Mouse (Mus musculus): ENCODE results near the gene Wdr59. TPM values are rescaled to one million over a fixed set of nuclear protein-coding genes. Genes with fewer than 3 reads are reported as not detected.
"Not testable (repeated sequence)": the region's sequence is repeated elsewhere in the genome, so short reads cannot be mapped to it uniquely, and the experiment has no call there.

Gene Wdr59
- polyA plus RNA-seq, 1 experiment from 2014 or later = 7.8 TPM

- Histone ChIP-seq H3K27me3 (no peaks in the 10 kb centered on the region), H3K4me3 (no peak overlapping the region), H3K9ac (no peak overlapping the region), H3K4me2 (replicated peaks) (no peak overlapping the region), H3K9me3 (no peaks in the 10 kb centered on the region), H3K27ac (no peak overlapping the region), H3K4me1 (peaks cover 7% of the 10 kb centered on the region; the same call in 1 of the 2 replicates), H3K36me3 (no peaks in the 10 kb centered on the region)
- ATAC-seq (ENCODE audit: insufficient number of reproducible peaks, insufficient read depth, low FRiP score, low TSS enrichment) = no peak
- 77% methylated on average over 8 of the region's 8 CpGs for WGBS
These were observed 8.4 kb downstream of the Wdr59 start for GRCm38 (mm10) chr8:111513446-111513845.

DNA sequence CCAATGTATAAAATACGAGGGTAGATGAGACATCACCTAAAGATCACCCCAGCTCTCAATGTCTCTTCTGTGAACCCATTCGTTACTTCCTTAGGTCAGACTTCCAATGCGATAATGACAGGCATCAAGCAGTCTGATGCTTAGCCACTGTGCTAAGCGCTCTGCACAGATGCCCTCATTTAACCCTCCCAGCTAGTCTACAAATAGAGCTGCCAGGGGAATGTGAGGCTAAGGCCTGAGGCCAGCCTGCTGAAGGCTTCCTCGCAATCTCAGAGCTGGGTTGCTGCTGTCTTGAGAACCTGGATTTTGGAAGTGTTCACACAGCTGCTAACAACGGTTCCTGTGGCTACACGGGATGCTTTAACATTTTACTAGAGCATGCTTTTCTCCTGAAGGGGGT lies 9.0 kb downstream of the Wdr59 start:
- no peak for ATAC-seq (ENCODE audit: insufficient number of reproducible peaks, insufficient read depth, low FRiP score, low TSS enrichment)

DNA sequence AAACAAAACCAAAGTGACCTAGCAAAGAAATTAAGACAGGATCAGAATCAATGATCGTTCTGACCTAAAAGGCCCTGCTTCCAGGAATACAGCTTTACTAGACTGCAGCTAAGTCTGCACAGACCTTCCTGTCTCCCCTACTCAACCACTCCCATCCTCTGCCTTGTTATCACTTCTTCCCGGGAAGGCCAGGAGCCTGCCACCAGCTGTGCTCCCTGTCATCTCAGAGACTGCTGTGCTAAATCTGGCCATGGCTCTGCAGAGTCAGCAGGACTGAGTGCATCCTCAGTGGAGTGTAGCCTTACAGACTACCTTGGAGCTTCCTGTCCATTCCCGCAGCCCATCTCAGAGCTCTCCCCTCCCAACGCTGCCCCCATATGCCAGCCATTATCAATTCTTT lies 11.5 kb downstream of the Wdr59 start:
- H3K9ac ChIP-seq = no peak overlapping the region

More for the DNA sequence above, 9.0 kb downstream of the Wdr59 start:
- 79% methylated on average over 7 of the region's 7 CpGs for WGBS
- Histone ChIP-seq H3K4me2 (replicated peaks) (no peak overlapping the region), H3K9me3 (no peaks in the 10 kb centered on the region), H3K27ac (no peak overlapping the region), H3K4me3 (no peak overlapping the region), H3K9ac (no peak overlapping the region), H3K36me3 (no peaks in the 10 kb centered on the region), H3K4me1 (peaks cover 7% of the 10 kb centered on the region; the same call in 1 of the 2 replicates), H3K27me3 (no peaks in the 10 kb centered on the region)

DNA sequence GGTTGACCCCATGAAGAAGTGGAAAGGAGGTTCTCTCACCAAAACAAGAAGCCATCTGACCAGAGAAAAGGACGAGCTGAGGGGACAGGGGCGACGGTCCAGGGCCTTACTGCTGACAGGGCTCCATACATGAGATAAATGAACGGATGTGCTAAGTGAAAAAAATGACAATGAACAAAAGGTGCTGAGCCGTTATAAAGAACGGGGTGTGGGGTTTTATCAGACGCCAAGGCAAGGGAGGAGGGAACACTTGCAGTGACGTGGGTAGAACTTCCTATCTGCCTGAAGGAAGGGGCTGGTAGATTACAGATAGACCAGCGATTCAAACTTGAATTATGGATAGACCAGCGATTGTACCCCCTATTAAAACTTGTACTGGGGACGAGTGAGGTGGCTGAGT lies 12.6 kb downstream of the Wdr59 start:
- H3K9ac ChIP-seq = no peak overlapping the region
- H3K27ac ChIP-seq = no peak overlapping the region
- WGBS = 92% methylated on average over 11 of the region's 11 CpGs

More for the DNA sequence above, 11.5 kb downstream of the Wdr59 start:
- Histone ChIP-seq H3K9me3 (no peaks in the 10 kb centered on the region), H3K27me3 (no peaks in the 10 kb centered on the region), H3K4me2 (replicated peaks) (no peak overlapping the region), H3K27ac (no peak overlapping the region), H3K4me1 (peaks cover 7% of the 10 kb centered on the region; the same call in 1 of the 2 replicates), H3K36me3 (no peaks in the 10 kb centered on the region), H3K4me3 (no peak overlapping the region)
- ATAC-seq (ENCODE audit: insufficient number of reproducible peaks, insufficient read depth, low FRiP score, low TSS enrichment) = no peak
- WGBS = 71% methylated on average over 4 of the region's 4 CpGs

GRCm38 (mm10) chr8:111508566-111508965 lies 13.3 kb downstream of the Wdr59 start:
- no peak for ATAC-seq (ENCODE audit: insufficient number of reproducible peaks, insufficient read depth, low FRiP score, low TSS enrichment)
- no peak overlapping the region for H3K9ac ChIP-seq

More for the DNA sequence above, 12.6 kb downstream of the Wdr59 start:
- Histone ChIP-seq H3K36me3 (no peaks in the 10 kb centered on the region), H3K9me3 (no peaks in the 10 kb centered on the region), H3K4me2 (replicated peaks) (no peak overlapping the region), H3K4me3 (no peak overlapping the region), H3K4me1 (peaks cover 7% of the 10 kb centered on the region; the same call in 1 of the 2 replicates), H3K27me3 (no peaks in the 10 kb centered on the region)
- no peak for ATAC-seq (ENCODE audit: insufficient number of reproducible peaks, insufficient read depth, low FRiP score, low TSS enrichment)

GRCm38 (mm10) chr8:111501724-111502464 lies 20.0 kb downstream of the Wdr59 start:
- Histone ChIP-seq H3K4me3 (no peak overlapping the region), H3K36me3 (peaks cover 33% of the 10 kb centered on the region), H3K4me1 (no peaks in the 10 kb centered on the region), H3K9me3 (no peaks in the 10 kb centered on the region), H3K27me3 (no peaks in the 10 kb centered on the region), H3K9ac (no peak overlapping the region), H3K27ac (no peak overlapping the region), H3K4me2 (replicated peaks) (no peak overlapping the region)
- no peak for ATAC-seq (ENCODE audit: insufficient number of reproducible peaks, insufficient read depth, low FRiP score, low TSS enrichment)
- WGBS = 63% methylated on average over 11 of the region's 11 CpGs

More at GRCm38 (mm10) chr8:111508566-111508965, 13.3 kb downstream of the Wdr59 start:
- Histone ChIP-seq H3K27ac (no peak overlapping the region), H3K9me3 (no peaks in the 10 kb centered on the region), H3K27me3 (no peaks in the 10 kb centered on the region), H3K4me2 (replicated peaks) (no peak overlapping the region), H3K36me3 (peaks cover 4% of the 10 kb centered on the region; the same call in 1 of the 2 replicates), H3K4me3 (no peak overlapping the region), H3K4me1 (peaks cover 7% of the 10 kb centered on the region; the same call in 1 of the 2 replicates)
- 46% methylated on average over 2 of the region's 2 CpGs for WGBS

DNA sequence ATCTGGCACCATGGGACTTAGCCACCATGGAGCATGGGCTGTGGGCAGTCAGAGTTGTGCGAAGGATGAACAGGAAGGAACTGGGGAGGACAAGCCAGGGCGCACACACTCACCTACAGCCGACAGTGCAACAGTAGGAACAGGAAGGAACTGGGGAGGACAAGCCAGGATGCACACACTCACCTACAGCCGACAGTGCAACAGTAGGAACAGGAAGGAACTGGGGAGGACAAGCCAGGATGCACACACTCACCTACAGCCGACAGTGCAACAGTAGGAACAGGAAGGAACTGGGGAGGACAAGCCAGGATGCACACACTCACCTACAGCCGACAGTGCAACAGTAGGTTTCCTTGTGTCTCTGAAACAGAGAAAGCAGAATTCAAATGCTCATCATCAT lies 23.6 kb downstream of the Wdr59 start:
- not testable (repeated sequence) for H3K27ac ChIP-seq; H3K4me2 ChIP-seq (replicated peaks); H3K9me3 ChIP-seq; ATAC-seq (ENCODE audit: insufficient number of reproducible peaks, insufficient read depth, low FRiP score, low TSS enrichment); H3K27me3 ChIP-seq; H3K4me3 ChIP-seq; H3K9ac ChIP-seq; H3K4me1 ChIP-seq
- 89% methylated on average over 6 of the region's 6 CpGs for WGBS
- peaks cover 49% of the 10 kb centered on the region for H3K36me3 ChIP-seq

- Histone ChIP-seq H3K4me2 (replicated peaks) (no peak overlapping the region), H3K27ac (no peak overlapping the region), H3K4me1 (no peaks in the 10 kb centered on the region), H3K27me3 (no peaks in the 10 kb centered on the region), H3K9me3 (no peaks in the 10 kb centered on the region), H3K36me3 (peaks cover 43% of the 10 kb centered on the region), H3K4me3 (no peak overlapping the region), H3K9ac (no peak overlapping the region)
- WGBS = 87% methylated on average over 7 of the region's 7 CpGs
- no peak for ATAC-seq (ENCODE audit: insufficient number of reproducible peaks, insufficient read depth, low FRiP score, low TSS enrichment)
These were observed 25.6 kb downstream of the Wdr59 start for GRCm38 (mm10) chr8:111496326-111496725.

GRCm38 (mm10) chr8:111493176-111493575 lies 28.7 kb downstream of the Wdr59 start:
- H3K27ac ChIP-seq = no peak overlapping the region
- H3K4me3 ChIP-seq = no peak overlapping the region
- H3K36me3 ChIP-seq = peaks cover 30% of the 10 kb centered on the region
- WGBS = 87% methylated on average over 3 of the region's 3 CpGs
- no peaks in the 10 kb centered on the region for H3K27me3 ChIP-seq
- H3K9me3 ChIP-seq = no peaks in the 10 kb centered on the region
- no peak overlapping the region for H3K9ac ChIP-seq
- no peak for ATAC-seq (ENCODE audit: insufficient number of reproducible peaks, insufficient read depth, low FRiP score, low TSS enrichment)
- H3K4me1 ChIP-seq = peaks cover 3% of the 10 kb centered on the region; the same call in 1 of the 2 replicates
- H3K4me2 ChIP-seq (replicated peaks) = no peak overlapping the region

GRCm38 (mm10) chr8:111492508-111492907 lies 29.4 kb downstream of the Wdr59 start:
- no peak overlapping the region for H3K9ac ChIP-seq
- ATAC-seq (ENCODE audit: insufficient number of reproducible peaks, insufficient read depth, low FRiP score, low TSS enrichment) = no peak
- no peak overlapping the region for H3K4me3 ChIP-seq
- 89% methylated on average over 9 of the region's 9 CpGs for WGBS
- no peak overlapping the region for H3K27ac ChIP-seq
- H3K27me3 ChIP-seq = no peaks in the 10 kb centered on the region
- H3K36me3 ChIP-seq = peaks cover 23% of the 10 kb centered on the region
- H3K4me1 ChIP-seq = peaks cover 3% of the 10 kb centered on the region; the same call in 1 of the 2 replicates
- H3K4me2 ChIP-seq (replicated peaks) = no peak overlapping the region
- H3K9me3 ChIP-seq = no peaks in the 10 kb centered on the region

GRCm38 (mm10) chr8:111491191-111491590 lies 30.7 kb downstream of the Wdr59 start:
- Histone ChIP-seq H3K9ac (no peak overlapping the region), H3K27me3 (no peaks in the 10 kb centered on the region), H3K9me3 (no peaks in the 10 kb centered on the region), H3K4me3 (no peak overlapping the region), H3K36me3 (peaks cover 22% of the 10 kb centered on the region), H3K27ac (no peak overlapping the region), H3K4me1 (peaks cover 3% of the 10 kb centered on the region; the same call in 1 of the 2 replicates), H3K4me2 (replicated peaks) (no peak overlapping the region)
- ATAC-seq (ENCODE audit: insufficient number of reproducible peaks, insufficient read depth, low FRiP score, low TSS enrichment) = no peak
- 77% methylated on average over 7 of the region's 7 CpGs for WGBS

DNA sequence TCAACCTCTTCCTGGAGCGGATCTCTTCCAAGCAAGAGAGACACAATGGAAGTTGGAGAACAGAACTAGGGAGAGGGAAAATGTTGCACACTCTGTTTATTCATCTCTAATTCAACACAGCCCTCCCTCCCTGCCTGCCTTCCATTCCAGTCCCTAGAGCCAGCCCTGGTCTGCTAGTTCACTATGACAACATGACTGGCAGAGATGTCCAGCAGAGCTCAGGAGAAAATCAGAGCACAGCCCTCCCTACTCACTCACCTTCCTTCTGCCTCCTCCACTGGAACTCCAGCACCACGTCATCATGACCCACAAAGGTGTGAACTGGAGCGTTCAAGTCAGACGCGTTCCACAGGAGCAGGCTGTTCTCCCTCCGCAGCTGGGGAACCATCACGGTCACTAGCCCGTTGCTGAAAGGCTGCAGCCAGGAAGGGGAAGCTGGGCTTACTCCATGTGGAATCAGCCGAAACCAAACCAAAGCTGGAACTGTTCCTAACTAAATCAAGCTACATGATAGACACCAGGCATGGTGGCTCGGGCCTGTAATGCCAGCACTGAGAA lies 31.8 kb downstream of the Wdr59 start:
- Histone ChIP-seq H3K4me2 (replicated peaks) (no peak overlapping the region), H3K4me3 (no peak overlapping the region), H3K9me3 (no peaks in the 10 kb centered on the region), H3K36me3 (peaks cover 20% of the 10 kb centered on the region), H3K9ac (no peak overlapping the region), H3K27me3 (no peaks in the 10 kb centered on the region), H3K4me1 (peaks cover 3% of the 10 kb centered on the region; the same call in 1 of the 2 replicates), H3K27ac (0 out of 2 replicates have a peak overlapping the region, but pooled peaks have one; percentile 20)
- no peak for ATAC-seq (ENCODE audit: insufficient number of reproducible peaks, insufficient read depth, low FRiP score, low TSS enrichment)
- WGBS = 87% methylated on average over 10 of the region's 10 CpGs
